Mouse (Mus musculus): ENCODE measurements at regions not wholly inside any gene's neighbourhood (a gene's known extent, or its start where the extent isn't known, plus 50 kb on each side); places are given as distances from the start of the nearest gene placed in this dataset.

- DNase-seq (ENCODE audit: low spot score in 2 of 2): no peak
Measured at GRCm38 (mm10) chr10:19140628-19141027, 125.2 kb upstream of the Tnfaip3 start.

GRCm38 (mm10) chr10:19139234-19139633 is 123.8 kb upstream of the Tnfaip3 start:
- no peak for DNase-seq (ENCODE audit: low spot score in 2 of 2)

DNA sequence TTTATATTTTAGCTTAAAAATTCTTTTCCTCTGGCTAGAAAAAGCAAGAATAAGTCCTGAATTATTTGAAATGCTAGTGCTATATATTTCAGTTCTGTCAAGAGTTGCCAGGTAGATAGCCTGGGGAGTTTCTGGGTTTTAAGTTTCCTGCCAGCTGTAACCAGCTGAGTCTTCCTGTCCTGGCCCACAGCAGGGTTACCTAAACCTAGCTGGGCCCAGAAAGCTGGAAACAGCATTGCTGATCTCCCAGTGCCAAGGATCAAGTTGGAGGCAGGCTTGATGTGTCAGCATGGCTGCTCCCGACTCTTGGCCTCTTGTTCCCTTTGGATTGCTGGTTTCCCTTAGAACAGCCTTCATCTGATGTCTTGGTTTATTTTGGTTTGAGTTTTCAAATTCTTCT is 122.8 kb upstream of the Tnfaip3 start:
- DNase-seq (ENCODE audit: low spot score in 2 of 2): no peak

DNA sequence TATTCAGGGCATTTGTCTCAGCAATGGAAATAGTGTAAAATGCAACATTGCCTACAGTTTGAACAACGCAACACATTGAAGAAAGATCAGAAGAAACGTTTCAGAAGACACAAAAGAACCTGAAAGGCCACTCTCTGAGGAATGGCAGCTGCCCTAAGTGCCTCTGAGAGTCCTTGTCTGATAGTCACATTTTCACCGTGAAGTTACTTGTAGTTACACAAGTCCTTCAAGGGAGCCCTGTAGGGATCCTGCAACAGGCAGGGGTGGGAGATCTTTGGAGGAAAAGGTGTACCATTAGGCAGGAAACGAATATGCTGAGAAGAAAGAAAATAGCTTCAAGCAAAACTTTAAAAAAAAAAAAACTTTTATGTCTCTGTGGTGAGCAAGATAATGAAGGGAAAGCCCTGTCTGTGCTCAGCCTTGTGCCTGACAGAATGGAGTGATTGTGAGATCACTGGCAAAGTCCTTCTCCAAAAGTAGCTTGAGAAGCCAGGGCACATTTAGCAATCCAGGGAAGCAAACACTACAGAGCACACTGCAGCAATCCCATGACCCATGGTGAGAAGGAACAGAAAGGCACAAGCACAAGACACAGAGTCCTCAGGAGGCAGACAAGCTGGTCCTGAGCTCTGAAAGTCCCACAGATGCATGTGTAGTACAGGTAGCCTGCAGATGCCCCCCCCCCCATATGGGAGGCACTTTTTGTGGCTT is 112.3 kb upstream of the Tnfaip3 start:
- DNase-seq (ENCODE audit: low spot score in 2 of 2): no peak

GRCm38 (mm10) chr10:19126922-19127321 is 111.5 kb upstream of the Tnfaip3 start:
- DNase-seq (ENCODE audit: low spot score in 2 of 2): no peak

GRCm38 (mm10) chr10:19126438-19126837 is 111.0 kb upstream of the Tnfaip3 start:
- DNase-seq (ENCODE audit: low spot score in 2 of 2): no peak

- DNase-seq (ENCODE audit: low spot score in 2 of 2): no peak
Measured at GRCm38 (mm10) chr10:19123691-19124090, 108.2 kb upstream of the Tnfaip3 start.

DNA sequence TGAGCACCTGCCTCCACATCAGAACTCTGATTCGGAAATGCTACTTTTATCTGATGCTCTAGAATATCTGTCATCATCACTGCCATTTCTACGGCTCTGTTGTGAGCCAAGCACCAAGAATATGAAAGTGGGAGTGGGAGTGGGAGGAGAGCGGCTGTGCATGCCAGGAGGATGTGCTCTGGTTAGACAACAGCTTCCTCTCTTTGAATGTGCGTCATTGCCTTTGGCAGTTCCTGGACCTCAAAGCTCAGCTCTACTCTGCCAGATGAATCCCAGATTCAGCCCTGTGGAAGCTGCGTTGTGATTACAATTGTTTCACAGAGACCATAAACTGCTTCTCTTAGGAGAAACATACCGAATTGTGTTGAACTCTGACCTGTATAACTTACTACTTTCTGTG is 106.8 kb upstream of the Tnfaip3 start:
- DNase-seq (ENCODE audit: low spot score in 2 of 2): peak in 1 of 2 experiments; percentile 14

DNA sequence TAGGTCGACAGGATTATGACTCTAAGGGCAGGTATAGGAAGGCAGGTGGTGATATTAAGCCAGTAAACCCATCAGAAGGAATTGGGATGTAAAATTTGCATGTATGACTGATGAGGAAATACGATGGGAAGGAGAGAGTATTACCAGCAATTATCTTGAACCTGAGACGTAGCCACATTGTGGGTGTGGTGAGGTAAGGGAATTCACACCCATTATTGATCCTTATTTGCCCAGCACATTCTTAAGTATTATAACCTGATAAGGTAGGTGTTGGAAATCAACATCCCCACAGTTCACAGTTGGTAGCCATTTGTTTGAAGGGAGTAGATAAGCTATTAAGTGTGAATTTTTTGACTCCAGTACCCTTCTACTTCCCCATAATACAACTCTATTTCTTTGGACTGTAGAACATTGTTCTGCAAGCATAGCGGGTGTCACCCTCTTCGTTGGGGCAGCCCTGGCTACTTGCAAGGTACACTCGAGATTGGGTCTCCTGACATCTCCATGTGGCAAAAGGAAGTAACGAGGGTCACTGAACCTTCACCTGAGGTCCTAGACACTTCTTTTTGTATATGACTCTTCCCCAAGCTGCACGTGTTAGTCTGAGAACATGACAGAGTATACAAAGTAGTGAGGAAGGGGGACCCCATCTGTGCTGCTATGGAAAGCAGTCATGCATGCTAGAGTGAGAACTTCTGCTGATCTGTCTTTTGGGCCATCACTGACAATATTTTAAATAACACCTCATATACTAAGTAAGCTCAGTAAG is 104.0 kb upstream of the Tnfaip3 start:
- no peak for DNase-seq (ENCODE audit: low spot score in 2 of 2)

DNA sequence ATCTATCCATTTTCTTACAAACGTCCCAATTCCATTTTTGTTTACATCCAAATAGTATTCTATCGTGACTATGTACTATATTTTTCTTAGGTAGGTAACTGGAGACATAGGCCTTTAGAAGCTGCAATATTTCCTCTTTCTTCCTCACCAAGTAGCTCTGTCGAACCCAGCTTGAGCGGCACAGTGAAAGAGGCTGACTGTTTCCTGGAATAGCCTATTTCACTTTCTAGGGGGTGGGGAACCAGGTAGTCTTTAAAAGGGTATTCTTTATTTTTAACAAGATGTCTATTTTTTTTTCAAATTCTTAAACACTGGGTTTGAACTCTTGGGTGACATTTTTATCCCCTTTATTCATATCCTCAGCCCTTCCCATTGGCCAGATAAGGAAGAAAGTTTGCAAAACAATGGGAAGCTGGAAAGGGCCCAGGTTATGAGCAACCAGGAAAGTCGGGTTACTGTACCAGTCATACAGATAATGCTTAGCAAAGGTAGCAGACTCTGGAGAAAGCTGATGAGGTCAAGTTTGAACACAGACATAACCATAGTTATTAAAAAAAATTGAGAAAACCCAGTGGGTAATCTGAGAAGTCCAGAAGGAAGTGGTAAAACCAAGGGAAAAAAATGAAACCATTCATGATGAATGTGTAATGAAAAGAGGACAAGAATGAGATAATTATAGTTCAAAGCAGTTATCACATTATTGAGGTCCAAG is 103.3 kb upstream of the Tnfaip3 start:
- DNase-seq (ENCODE audit: low spot score in 2 of 2): no peak

DNA sequence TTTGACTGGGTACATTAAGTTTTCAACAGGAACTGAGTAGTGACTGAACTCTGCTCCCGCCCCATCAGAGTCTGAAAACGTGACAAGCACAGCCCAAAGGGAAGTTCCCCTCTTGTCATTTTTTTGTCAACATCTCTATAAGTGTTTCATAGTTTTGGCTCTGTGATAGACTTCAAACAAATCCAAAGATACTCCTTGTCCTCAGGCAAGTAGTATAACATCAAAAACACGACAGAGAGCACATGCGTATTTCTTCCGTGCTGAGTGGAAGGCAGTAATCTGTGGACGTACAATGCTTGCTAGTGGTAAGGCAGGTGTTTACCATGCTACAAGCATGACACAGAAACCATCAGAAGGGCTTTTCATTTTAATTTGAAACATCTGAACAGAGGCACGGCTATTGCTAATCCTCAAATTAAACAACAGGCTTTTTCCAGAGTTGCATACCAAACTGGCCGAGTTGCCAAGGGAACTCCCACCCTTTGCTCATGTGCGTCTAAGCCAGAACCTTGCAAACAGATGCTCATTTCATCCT is 101.7 kb upstream of the Tnfaip3 start:
- peak in 1 of 2 experiments; percentile 14 for DNase-seq (ENCODE audit: low spot score in 2 of 2)

DNA sequence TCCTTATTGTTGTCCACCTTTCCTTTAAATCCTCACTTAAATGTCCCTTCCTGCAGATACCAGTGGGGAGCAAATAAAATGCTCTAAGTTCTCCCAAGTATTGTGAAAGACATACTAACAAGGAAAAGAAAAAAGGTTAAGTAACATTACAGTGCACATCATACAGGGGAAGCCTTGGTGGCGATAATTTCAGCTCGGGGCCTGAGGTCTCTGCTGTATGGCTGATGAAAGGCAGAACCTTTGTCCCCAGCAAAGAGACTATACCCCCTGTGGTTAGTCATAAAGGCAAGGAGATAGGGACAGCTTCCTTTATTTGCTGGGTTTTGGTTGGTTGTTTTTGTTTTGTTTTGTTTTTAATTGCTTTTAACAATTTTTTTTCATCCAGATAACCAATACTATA is 97.0 kb upstream of the Tnfaip3 start:
- DNase-seq (ENCODE audit: low spot score in 2 of 2): no peak

- DNase-seq (ENCODE audit: low spot score in 2 of 2): no peak
Measured at GRCm38 (mm10) chr10:19105231-19105681, 89.8 kb upstream of the Tnfaip3 start.

GRCm38 (mm10) chr10:19104671-19105203 is 89.3 kb upstream of the Tnfaip3 start:
- no peak for DNase-seq (ENCODE audit: low spot score in 2 of 2)

DNA sequence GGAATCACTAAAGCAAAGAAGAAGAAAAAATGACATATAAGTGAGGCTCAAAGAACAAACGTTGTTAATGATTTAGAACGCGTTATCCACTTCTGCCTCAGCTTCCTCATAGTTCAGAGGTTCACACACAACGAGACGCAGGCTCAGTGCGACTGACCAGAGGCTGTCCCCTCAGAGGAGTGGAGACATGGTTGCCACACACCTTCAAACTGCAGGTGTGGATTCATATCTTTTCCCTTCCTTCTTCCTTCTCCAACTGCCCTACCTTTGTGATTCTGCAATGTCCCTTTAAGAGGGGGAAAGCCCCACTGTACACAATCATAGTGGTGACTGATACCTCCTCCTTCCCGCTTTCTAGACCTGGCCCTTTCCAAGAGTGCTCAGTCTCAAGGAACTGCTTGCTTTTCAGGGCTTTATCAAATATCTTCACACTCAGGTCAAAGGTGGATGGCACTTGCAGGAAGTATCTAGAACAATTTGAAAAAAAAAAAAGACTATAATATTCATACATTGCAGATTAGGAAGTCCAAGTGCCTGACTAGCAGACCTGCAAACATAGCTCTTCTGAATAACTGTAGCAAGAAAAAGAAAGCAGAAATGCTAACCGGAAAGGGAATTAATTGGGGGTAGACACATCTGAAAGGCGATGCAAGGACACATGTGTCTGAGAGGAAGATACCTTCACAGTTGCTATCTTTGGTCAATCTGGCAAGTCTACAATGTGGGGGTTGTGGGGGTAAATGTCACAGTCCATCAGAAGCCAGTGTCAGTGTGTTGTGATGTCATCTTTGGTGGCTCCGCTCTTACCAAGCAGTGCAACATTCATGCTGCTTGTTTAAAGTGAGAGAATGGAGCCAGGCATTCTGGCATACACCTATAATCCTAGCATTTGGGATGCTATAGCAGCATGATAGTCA is 84.2 kb upstream of the Tnfaip3 start:
- no peak for DNase-seq (ENCODE audit: low spot score in 2 of 2)

DNA sequence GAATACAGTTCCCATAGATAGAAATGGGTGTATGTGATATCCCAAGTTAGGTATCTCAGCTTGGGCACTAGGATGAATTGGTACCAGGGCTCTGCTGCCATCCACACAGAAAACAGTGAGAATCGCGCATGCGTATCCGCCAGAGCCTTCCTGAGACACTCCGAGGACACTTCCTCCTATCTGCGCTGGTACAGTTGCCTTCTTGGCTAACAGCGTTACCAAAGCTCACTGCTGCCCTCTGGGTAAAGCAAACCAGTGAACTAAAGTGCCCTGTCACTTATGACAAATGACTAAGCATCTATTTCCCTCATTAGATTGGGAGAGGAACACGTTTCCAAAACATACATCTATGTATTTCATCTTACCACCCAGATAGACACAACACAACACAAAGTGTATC is 78.8 kb upstream of the Tnfaip3 start:
- peak in 1 of 2 experiments; percentile 28 for DNase-seq (ENCODE audit: low spot score in 2 of 2)

DNA sequence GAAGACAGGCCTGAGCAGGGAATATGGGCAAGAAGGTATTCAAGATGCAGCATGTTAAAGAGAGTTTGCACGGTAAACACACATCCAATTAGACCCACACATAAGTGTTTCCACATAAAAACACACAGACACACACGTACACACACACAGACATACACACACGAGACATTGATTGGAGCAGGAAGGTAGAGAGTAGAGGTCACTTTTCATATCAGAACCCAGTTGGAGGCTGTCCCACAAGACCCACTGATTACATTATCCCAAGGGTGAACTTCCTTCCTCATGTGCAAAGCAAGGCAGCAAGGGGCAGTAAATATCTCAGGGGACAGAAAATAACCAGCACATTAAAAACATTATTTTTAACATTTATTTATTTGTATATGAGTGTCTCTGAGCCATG is 78.2 kb upstream of the Tnfaip3 start:
- DNase-seq (ENCODE audit: low spot score in 2 of 2): no peak

DNA sequence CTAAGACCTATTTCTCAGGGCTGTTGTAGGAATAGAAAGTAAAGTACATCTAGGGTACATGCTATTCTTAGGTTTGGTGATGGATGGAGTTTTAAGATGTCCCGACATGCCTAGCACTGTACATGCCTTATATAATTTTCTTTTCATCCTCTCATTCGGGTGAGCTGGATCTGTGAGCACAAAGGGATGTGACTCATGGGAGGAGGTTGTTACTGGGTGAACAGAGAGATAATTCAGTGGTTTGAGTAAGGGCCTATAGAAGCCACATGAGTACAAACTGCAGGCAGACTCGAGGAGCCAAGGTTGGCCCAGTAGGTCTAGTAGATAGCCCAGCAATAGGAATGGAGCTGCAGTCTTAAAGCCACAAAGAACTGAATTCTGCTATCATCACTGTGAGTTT is 76.5 kb upstream of the Tnfaip3 start:
- no peak for DNase-seq (ENCODE audit: low spot score in 2 of 2)

DNA sequence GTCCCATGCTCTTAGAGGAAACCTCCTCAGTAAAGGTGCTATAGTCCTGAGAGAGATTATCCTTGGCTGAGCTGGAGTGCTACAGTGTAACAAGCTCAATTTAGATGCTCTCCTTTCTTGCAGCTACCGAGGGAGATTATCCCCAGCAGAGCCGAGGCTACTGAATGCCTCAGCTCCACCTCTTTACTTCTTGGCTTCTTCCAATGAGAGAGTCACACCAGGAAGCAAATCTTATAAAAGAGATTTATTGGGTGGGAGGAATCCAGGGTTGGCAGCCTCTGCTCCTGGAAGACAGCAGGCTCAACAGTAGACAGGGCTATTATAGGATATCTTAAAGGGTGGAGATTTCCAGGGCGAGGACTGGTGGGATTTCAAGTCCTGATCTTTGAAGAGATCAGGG is 75.7 kb upstream of the Tnfaip3 start:
- DNase-seq (ENCODE audit: low spot score in 2 of 2): no peak

GRCm38 (mm10) chr10:19086995-19087394 is 71.5 kb upstream of the Tnfaip3 start:
- no peak for DNase-seq (ENCODE audit: low spot score in 2 of 2)

Data from gastrocnemius, postnatal 4 days (tissue).